Mouse (Mus musculus): ENCODE data around the gene Prrg3. TPM values are rescaled to one million over a fixed set of nuclear protein-coding genes. Genes with fewer than 3 reads are reported as not detected.

Gene Prrg3
- total RNA-seq, 2 experiments from 2014 or later: 19.3 to 21.2 TPM

Other genes with a start within 250 kb of the Prrg3 start
- 10 to 100 TPM; 29.0 to 32.7 TPM for gene Vma21, start 146.7 kb upstream of the Prrg3 start, total RNA-seq (2021)
- gene Gm1141, start 41.6 kb upstream of the Prrg3 start, total RNA-seq (2021): under 1 TPM; 0.40 to 0.71 TPM
- not detected for gene Fate1, start 10.4 kb downstream of the Prrg3 start, total RNA-seq (2021)
- under 1 TPM; 0.13 to 0.40 TPM for gene Cnga2, start 29.2 kb downstream of the Prrg3 start, total RNA-seq (2021)

All from layer of hippocampus, adult 18-20 months (tissue).